Mouse (Mus musculus): ENCODE results near the gene Hspa14.

GRCm38 (mm10) chr2:3473891-3474290, 38.7 kb downstream of the Hspa14 start:
- no peak for TF ChIP-seq CTCF (IDR thresholded peaks at IDR 0.05; ENCODE audit: insufficient read depth, low read depth, low read length)
- no peak for TF ChIP-seq POLR2A (IDR thresholded peaks at IDR 0.05; ENCODE audit: insufficient read depth, low read depth, low read length)

Measured in olfactory bulb, adult 2 months (tissue).